9 mouse cellular contexts compared by ENCODE assay signal in the genomic region with DNA sequence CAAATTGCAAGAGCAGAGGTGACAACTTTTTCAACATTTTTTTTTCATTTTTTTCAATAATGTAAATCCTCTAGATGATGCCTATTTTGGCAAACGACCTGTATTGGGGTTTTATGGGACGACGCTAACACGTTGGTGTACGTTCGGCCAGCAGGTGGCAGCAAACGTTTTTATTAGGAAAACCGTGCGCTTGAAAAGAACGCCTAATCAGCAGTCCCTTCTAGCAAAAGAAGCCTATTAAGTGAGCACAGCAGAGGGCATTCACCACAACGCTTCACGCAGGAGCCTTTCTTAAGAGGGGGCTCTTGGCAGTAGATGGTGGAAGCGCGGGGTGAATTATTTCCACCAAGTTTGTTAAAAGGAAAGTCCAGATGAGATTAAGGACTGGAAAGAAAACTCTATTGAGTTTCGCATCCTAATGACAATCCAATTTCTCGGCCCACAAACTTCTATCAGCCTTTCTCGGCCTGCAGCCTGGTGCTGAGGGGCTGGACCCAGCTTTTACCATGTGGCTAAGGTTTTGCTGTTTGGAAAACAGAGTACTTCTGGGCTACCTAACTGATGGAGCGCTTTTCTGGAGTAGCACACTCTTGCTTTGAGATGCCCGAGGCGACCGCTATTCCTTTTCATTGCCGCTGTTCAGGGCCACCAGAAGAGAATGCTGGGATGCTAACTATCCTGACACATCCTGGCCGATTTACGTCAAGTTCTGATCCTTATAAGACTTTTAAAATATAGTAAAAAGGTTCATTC.
A peak's percentile ranks its signal among the peaks of the same experiment; 100 is the strongest.
DNase-seq lines count a peak whose midpoint lies in the region; ATAC-seq and TF ChIP-seq lines count a peak whose summit lies in the region.
"Had no signal": no experiment of that assay in that cellular context is flagged by ENCODE, and none has a peak within 500 bp of the region (broad histone marks: within the 10 kb centered on the region; RNA-seq: fewer than 3 reads in every experiment).

No protein-coding gene starts in this region.

- no peak overlapping the region for H3K9ac ChIP-seq in forebrain, embryonic 16.5 days (replicated peaks; ENCODE audit: low read depth, low read length)
- no peak overlapping the region for H3K9ac ChIP-seq in hindbrain, embryonic 11.5 days (ENCODE audit: low read depth, low read length)
- H3K9ac ChIP-seq: liver, embryonic 15.5 days had no signal

- DNase-seq in G1E (ENCODE audit: low spot score), result peak; percentile 11
- peak; percentile 40 for DNase-seq in c-Kit-positive CD71-positive TER-119-positive erythroid progenitor cells, embryonic 14.5 days (ENCODE audit: low spot score)
- peak; percentile 93 for DNase-seq in hindbrain, embryonic 11.5 days (ENCODE audit: low spot score)
- DNase-seq in layer of hippocampus, adult 8-10 months (ENCODE audit: low spot score in 2 of 2), result peak; percentile 79 to 93
- DNase-seq in lung, postnatal 10 days, result peak; percentile 91
- DNase-seq in retina, postnatal 1 day, result peak; percentile 89
- peak; percentile 65 to 74 for DNase-seq in thymus, postnatal 36 days

- H3K4me2 ChIP-seq in forebrain, embryonic 16.5 days (ENCODE audit: low read length), result peak overlapping the region; percentile 40
- H3K4me2 ChIP-seq in hindbrain, embryonic 11.5 days (replicated peaks; ENCODE audit: low read depth, low read length), result no peak overlapping the region
- H3K4me2 ChIP-seq: liver, embryonic 15.5 days had no signal

- no peak overlapping the region for H3K27ac ChIP-seq in forebrain, embryonic 16.5 days (ENCODE audit: low read length)
- H3K27ac ChIP-seq in hindbrain, embryonic 11.5 days (ENCODE audit: low read depth, low read length), result no peak overlapping the region
- H3K27ac ChIP-seq: liver, embryonic 15.5 days had no signal

- no peaks in the 10 kb centered on the region for H3K9me3 ChIP-seq in G1E (replicated peaks)
- no peaks in the 10 kb centered on the region for H3K9me3 ChIP-seq in forebrain, embryonic 16.5 days (ENCODE audit: control insufficient read depth, low read length)
- H3K9me3 ChIP-seq in hindbrain, embryonic 11.5 days (ENCODE audit: control insufficient read depth, low read length), result no peaks in the 10 kb centered on the region
- H3K9me3 ChIP-seq: liver, embryonic 15.5 days had no signal

- WGBS in forebrain, embryonic 16.5 days, result 10% methylated on average over 24 of the region's 24 CpGs
- WGBS in hindbrain, embryonic 11.5 days, result 38% methylated on average over 24 of the region's 24 CpGs

- H3K36me3 ChIP-seq in G1E (replicated peaks), result no peaks in the 10 kb centered on the region
- no peaks in the 10 kb centered on the region for H3K36me3 ChIP-seq in forebrain, embryonic 16.5 days (ENCODE audit: control insufficient read depth, insufficient read depth)
- H3K36me3 ChIP-seq in hindbrain, embryonic 11.5 days (ENCODE audit: control insufficient read depth, insufficient read depth, low read length), result no peaks in the 10 kb centered on the region
- H3K36me3 ChIP-seq: liver, embryonic 15.5 days had no signal

- no peak for TF ChIP-seq CTCF in G1E (IDR thresholded peaks at IDR 0.05; ENCODE audit: low read depth, low read length)

- no peak for ATAC-seq in G1E (ENCODE audit: extremely low read depth, insufficient number of reproducible peaks, low FRiP score, poor library complexity, severe bottlenecking)
- ATAC-seq in forebrain, embryonic 16.5 days, result peak; percentile 96
- ATAC-seq in hindbrain, embryonic 11.5 days (ENCODE audit: low FRiP score), result 0 out of 2 replicates have a peak, but pooled peaks have one; percentile 25

- H3K27me3 ChIP-seq in G1E (ENCODE audit: insufficient read depth, low read length), result no peaks in the 10 kb centered on the region
- H3K27me3 ChIP-seq in forebrain, embryonic 16.5 days (replicated peaks; ENCODE audit: control insufficient read depth, insufficient read depth, low read length), result no peaks in the 10 kb centered on the region
- no peaks in the 10 kb centered on the region for H3K27me3 ChIP-seq in hindbrain, embryonic 11.5 days (ENCODE audit: control insufficient read depth, insufficient read depth, low read length)
- H3K27me3 ChIP-seq: liver, embryonic 15.5 days had no signal

- H3K4me3 ChIP-seq in G1E (ENCODE audit: low read depth, low read length), result no peak overlapping the region
- no peak overlapping the region for H3K4me3 ChIP-seq in forebrain, embryonic 16.5 days (replicated peaks; ENCODE audit: low read length)
- H3K4me3 ChIP-seq in hindbrain, embryonic 11.5 days (ENCODE audit: low read depth, low read length), result no peak overlapping the region
- H3K4me3 ChIP-seq: liver, embryonic 15.5 days had no signal

- no peaks in the 10 kb centered on the region for H3K4me1 ChIP-seq in G1E (ENCODE audit: insufficient read depth, low read depth, low read length)
- H3K4me1 ChIP-seq in forebrain, embryonic 16.5 days (replicated peaks; ENCODE audit: control insufficient read depth, insufficient read depth, low read length), result no peaks in the 10 kb centered on the region; the same call in 1 of the 2 replicates
- no peaks in the 10 kb centered on the region for H3K4me1 ChIP-seq in hindbrain, embryonic 11.5 days (replicated peaks; ENCODE audit: control insufficient read depth, insufficient read depth, low read length)
- H3K4me1 ChIP-seq: liver, embryonic 15.5 days had no signal

Comparison
In these comparisons a context has a peak if more than half of its experiments do, and no peak if none do; other contexts are left out.
1. DNase-seq: peak in every context shown above with its lines; median percentile 93 in hindbrain, embryonic 11.5 days; 91 in lung, postnatal 10 days; 89 in retina, postnatal 1 day; 86 in layer of hippocampus, adult 8-10 months; 70 in thymus, postnatal 36 days; 40 in c-Kit-positive CD71-positive TER-119-positive erythroid progenitor cells, embryonic 14.5 days; 11 in G1E.